Mouse (Mus musculus) megakaryocyte, embryonic 14.5 days (primary cell): ENCODE results near the gene Sec24d.

Experiments used
- FLI1 ChIP-seq: IDR thresholded peaks from 2 replicates; pipeline ENCODE4 v1.6.1; 2012; ENCODE audit warnings: low read length, inconsistent platforms, mixed read lengths
- GATA1 ChIP-seq: IDR thresholded peaks from 3 replicates; pipeline ENCODE4 v1.6.1; 2012; ENCODE audit warnings: mixed read lengths, low read length, inconsistent platforms, borderline replicate concordance

GRCm38 (mm10) chr3:123391180-123391579 lies 123.9 kb downstream of the Sec24d start:
- TF ChIP-seq GATA1 (no peak), FLI1 (no peak)
